Mouse (Mus musculus): ENCODE measurements around the gene Wdr4.

GRCm38 (mm10) chr17:31543574-31543973, 23.8 kb upstream of the Wdr4 start:
- TF ChIP-seq CTCF (IDR thresholded peaks at IDR 0.05; ENCODE audit: insufficient read depth, low read length): no peak
- no peak for TF ChIP-seq POLR2A (IDR thresholded peaks at IDR 0.05; ENCODE audit: borderline replicate concordance, extremely low read depth, low read depth, low read length)

All from lung, adult 2 months (tissue).